Mouse (Mus musculus): Measurements from ENCODE around the gene H1f0. TPM values are rescaled to one million over a fixed set of nuclear protein-coding genes. Genes with fewer than 3 reads are reported as not detected.

Gene H1f0
- polyA plus RNA-seq, 1 experiment from 2014 or later, result 238 TPM

- H3K36me3 ChIP-seq (ENCODE audit: control insufficient read depth, insufficient read depth, low read length), result peaks cover 62% of the 10 kb centered on the region
- H3K9me3 ChIP-seq (replicated peaks; ENCODE audit: control insufficient read depth, low read length), result no peaks in the 10 kb centered on the region
- peak overlapping the region; percentile 75; the same call in 1 of the 2 replicates for H3K27ac ChIP-seq (ENCODE audit: low read depth, low read length)
- H3K4me3 ChIP-seq (ENCODE audit: low read depth, low read length), result no peak overlapping the region
- no peak overlapping the region for H3K4me2 ChIP-seq (ENCODE audit: low read length)
- H3K27me3 ChIP-seq (replicated peaks; ENCODE audit: control insufficient read depth, insufficient read depth, low read length), result no peaks in the 10 kb centered on the region
- WGBS, result 90% methylated on average over 14 of the region's 14 CpGs
- no peak for ATAC-seq
- no peak for DNase-seq (ENCODE audit: low spot score)
- peaks cover 9% of the 10 kb centered on the region; the same call in 1 of the 2 replicates for H3K4me1 ChIP-seq (ENCODE audit: control insufficient read depth, insufficient read depth, low read length)
- no peak overlapping the region for H3K9ac ChIP-seq (ENCODE audit: low read length)
These were observed 38.8 kb upstream of the H1f0 start for GRCm38 (mm10) chr15:78989152-78990092.

- Histone ChIP-seq H3K4me3 (ENCODE audit: low read depth, low read length) (no peak overlapping the region), H3K36me3 (ENCODE audit: control insufficient read depth, insufficient read depth, low read length) (peaks cover 69% of the 10 kb centered on the region), H3K9me3 (replicated peaks; ENCODE audit: control insufficient read depth, low read length) (no peaks in the 10 kb centered on the region)
These were observed 38.2 kb upstream of the H1f0 start for GRCm38 (mm10) chr15:78990093-78990463.

DNA sequence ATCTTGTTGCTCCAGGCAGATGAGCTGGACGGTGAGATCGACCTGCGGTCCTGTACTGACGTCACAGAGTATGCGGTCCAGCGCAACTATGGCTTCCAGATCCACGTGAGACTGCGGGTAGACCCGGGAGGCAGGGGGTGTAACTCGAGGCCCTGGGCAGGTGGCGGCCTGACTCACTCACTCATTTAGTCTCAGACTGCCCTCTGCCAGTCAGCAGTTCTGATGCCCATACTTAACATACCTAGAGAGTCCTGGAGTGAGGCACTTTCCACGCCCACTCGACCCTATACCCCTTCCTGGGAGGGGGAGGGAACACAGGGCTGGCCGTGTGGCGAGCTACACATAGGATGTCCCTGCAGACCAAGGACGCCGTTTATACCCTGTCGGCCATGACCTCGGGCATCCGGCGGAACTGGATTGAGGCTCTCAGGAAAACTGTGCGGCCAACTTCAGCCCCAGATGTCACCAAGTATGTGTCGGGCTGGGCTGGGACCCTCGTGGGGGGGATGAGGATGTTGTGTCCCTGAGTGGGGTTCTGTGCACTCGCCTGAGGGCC lies 37.2 kb upstream of the H1f0 start:
- Histone ChIP-seq H3K27ac (ENCODE audit: low read depth, low read length) (no peak overlapping the region), H3K9ac (ENCODE audit: low read length) (no peak overlapping the region), H3K9me3 (replicated peaks; ENCODE audit: control insufficient read depth, low read length) (no peaks in the 10 kb centered on the region), H3K36me3 (ENCODE audit: control insufficient read depth, insufficient read depth, low read length) (peaks cover 76% of the 10 kb centered on the region), H3K4me3 (ENCODE audit: low read depth, low read length) (no peak overlapping the region), H3K4me1 (ENCODE audit: control insufficient read depth, insufficient read depth, low read length) (peaks cover 9% of the 10 kb centered on the region; the same call in 1 of the 2 replicates), H3K4me2 (ENCODE audit: low read length) (no peak overlapping the region), H3K27me3 (replicated peaks; ENCODE audit: control insufficient read depth, insufficient read depth, low read length) (no peaks in the 10 kb centered on the region)
- DNase-seq (ENCODE audit: low spot score) (no peak), ATAC-seq (no peak)
- 92% methylated on average over 25 of the region's 25 CpGs for WGBS

More at GRCm38 (mm10) chr15:78990093-78990463, 38.2 kb upstream of the H1f0 start:
- Histone ChIP-seq H3K9ac (ENCODE audit: low read length) (no peak overlapping the region), H3K27ac (ENCODE audit: low read depth, low read length) (no peak overlapping the region), H3K4me2 (ENCODE audit: low read length) (no peak overlapping the region), H3K27me3 (replicated peaks; ENCODE audit: control insufficient read depth, insufficient read depth, low read length) (no peaks in the 10 kb centered on the region), H3K4me1 (ENCODE audit: control insufficient read depth, insufficient read depth, low read length) (peaks cover 9% of the 10 kb centered on the region; the same call in 1 of the 2 replicates)
- DNase-seq (ENCODE audit: low spot score) (no peak), ATAC-seq (no peak)
- 96% methylated on average over 9 of the region's 9 CpGs for WGBS

DNA sequence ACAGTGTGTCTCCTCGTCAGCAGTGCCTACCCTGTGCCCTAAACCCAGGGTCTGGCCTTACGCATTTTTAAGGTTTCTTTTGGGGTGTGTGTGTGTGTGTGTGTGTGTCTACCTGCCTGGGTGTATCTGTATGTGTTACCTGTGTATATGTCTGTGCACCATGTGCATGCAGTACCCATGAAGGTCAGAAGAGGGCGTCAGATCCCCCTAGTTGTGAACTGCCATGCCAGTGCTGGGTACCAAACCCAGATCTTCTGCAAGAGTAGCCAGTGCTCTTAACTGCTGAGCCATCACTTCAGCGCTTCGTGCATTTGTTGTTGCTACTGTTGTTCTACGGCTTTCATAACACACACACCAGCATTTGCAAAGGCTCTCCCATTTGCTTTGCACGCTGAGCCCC lies 36.0 kb upstream of the H1f0 start:
- Histone ChIP-seq H3K36me3 (ENCODE audit: control insufficient read depth, insufficient read depth, low read length) (peaks cover 79% of the 10 kb centered on the region), H3K27ac (ENCODE audit: low read depth, low read length) (no peak overlapping the region), H3K4me2 (ENCODE audit: low read length) (no peak overlapping the region), H3K4me3 (ENCODE audit: low read depth, low read length) (no peak overlapping the region), H3K9ac (ENCODE audit: low read length) (no peak overlapping the region), H3K27me3 (replicated peaks; ENCODE audit: control insufficient read depth, insufficient read depth, low read length) (no peaks in the 10 kb centered on the region), H3K9me3 (replicated peaks; ENCODE audit: control insufficient read depth, low read length) (no peaks in the 10 kb centered on the region), H3K4me1 (ENCODE audit: control insufficient read depth, insufficient read depth, low read length) (peaks cover 9% of the 10 kb centered on the region; the same call in 1 of the 2 replicates)
- ATAC-seq (no peak), DNase-seq (ENCODE audit: low spot score) (no peak)
- 93% methylated on average over 7 of the region's 7 CpGs for WGBS

- ATAC-seq, result no peak
- H3K27me3 ChIP-seq (replicated peaks; ENCODE audit: control insufficient read depth, insufficient read depth, low read length), result no peaks in the 10 kb centered on the region
- peaks cover 8% of the 10 kb centered on the region; the same call in 1 of the 2 replicates for H3K4me1 ChIP-seq (ENCODE audit: control insufficient read depth, insufficient read depth, low read length)
- H3K4me3 ChIP-seq (ENCODE audit: low read depth, low read length), result no peak overlapping the region
- no peaks in the 10 kb centered on the region for H3K9me3 ChIP-seq (replicated peaks; ENCODE audit: control insufficient read depth, low read length)
- no peak overlapping the region for H3K9ac ChIP-seq (ENCODE audit: low read length)
- H3K36me3 ChIP-seq (ENCODE audit: control insufficient read depth, insufficient read depth, low read length), result peaks cover 79% of the 10 kb centered on the region
- H3K4me2 ChIP-seq (ENCODE audit: low read length), result no peak overlapping the region
- H3K27ac ChIP-seq (ENCODE audit: low read depth, low read length), result no peak overlapping the region
- no peak for DNase-seq (ENCODE audit: low spot score)
- WGBS, result 99% methylated on average over 24 of the region's 24 CpGs
These were observed 35.3 kb upstream of the H1f0 start for GRCm38 (mm10) chr15:78992925-78993324.

DNA sequence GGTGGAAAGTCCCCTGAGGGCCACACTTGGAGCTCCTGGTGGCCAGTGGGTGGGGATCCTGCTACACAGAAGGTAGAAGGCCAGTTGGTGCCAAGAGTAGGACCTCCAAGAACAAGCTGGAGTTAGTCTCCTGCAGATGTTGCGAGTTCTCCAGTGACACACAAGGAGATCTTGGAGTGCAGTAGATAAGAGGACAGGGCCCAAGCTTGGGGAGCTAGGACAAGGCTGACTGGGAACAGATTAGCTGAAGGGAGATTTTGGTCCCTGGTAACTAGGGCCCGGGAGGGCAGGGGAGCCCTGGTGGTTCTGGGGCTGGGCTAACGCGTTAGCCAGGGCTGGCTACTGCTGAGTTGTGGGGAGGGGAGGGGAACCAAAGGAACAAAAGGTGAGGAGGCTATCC lies 32.3 kb upstream of the H1f0 start:
- 95% methylated on average over 4 of the region's 4 CpGs for WGBS

DNA sequence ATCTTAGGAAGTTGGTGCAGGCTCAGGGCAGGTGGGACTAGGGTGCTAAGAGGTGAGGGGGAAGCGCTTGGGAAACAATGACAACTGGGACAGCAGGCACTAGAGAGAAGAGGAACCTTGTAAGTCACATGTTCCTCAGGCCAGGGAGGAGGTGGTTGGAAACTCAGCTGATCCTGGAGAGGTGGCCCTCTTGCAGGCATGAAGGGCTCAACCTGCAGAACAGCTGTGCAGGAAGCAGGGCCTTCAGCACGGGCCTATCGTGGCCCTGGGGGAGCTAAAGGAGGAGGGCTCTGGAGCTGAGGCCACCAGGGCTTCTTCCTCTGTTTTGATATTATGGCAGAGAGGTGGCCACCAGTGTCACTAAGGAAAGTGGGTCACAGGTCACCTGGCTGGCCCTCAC lies 31.6 kb upstream of the H1f0 start:
- Histone ChIP-seq H3K9ac (ENCODE audit: low read length) (no peak overlapping the region), H3K9me3 (replicated peaks; ENCODE audit: control insufficient read depth, low read length) (no peaks in the 10 kb centered on the region), H3K27ac (ENCODE audit: low read depth, low read length) (no peak overlapping the region), H3K36me3 (ENCODE audit: control insufficient read depth, insufficient read depth, low read length) (peaks cover 73% of the 10 kb centered on the region), H3K27me3 (replicated peaks; ENCODE audit: control insufficient read depth, insufficient read depth, low read length) (no peaks in the 10 kb centered on the region), H3K4me3 (ENCODE audit: low read depth, low read length) (no peak overlapping the region), H3K4me2 (ENCODE audit: low read length) (no peak overlapping the region), H3K4me1 (ENCODE audit: control insufficient read depth, insufficient read depth, low read length) (no peaks in the 10 kb centered on the region)
- WGBS, result 83% methylated on average over 3 of the region's 3 CpGs
- DNase-seq (ENCODE audit: low spot score), result no peak
- ATAC-seq, result no peak

More for the DNA sequence above, 32.3 kb upstream of the H1f0 start:
- Histone ChIP-seq H3K36me3 (ENCODE audit: control insufficient read depth, insufficient read depth, low read length) (peaks cover 73% of the 10 kb centered on the region), H3K27ac (ENCODE audit: low read depth, low read length) (no peak overlapping the region), H3K4me2 (ENCODE audit: low read length) (no peak overlapping the region), H3K9me3 (replicated peaks; ENCODE audit: control insufficient read depth, low read length) (no peaks in the 10 kb centered on the region), H3K27me3 (replicated peaks; ENCODE audit: control insufficient read depth, insufficient read depth, low read length) (no peaks in the 10 kb centered on the region), H3K4me3 (ENCODE audit: low read depth, low read length) (no peak overlapping the region), H3K4me1 (ENCODE audit: control insufficient read depth, insufficient read depth, low read length) (no peaks in the 10 kb centered on the region), H3K9ac (ENCODE audit: low read length) (no peak overlapping the region)
- ATAC-seq, result no peak
- DNase-seq (ENCODE audit: low spot score), result no peak

DNA sequence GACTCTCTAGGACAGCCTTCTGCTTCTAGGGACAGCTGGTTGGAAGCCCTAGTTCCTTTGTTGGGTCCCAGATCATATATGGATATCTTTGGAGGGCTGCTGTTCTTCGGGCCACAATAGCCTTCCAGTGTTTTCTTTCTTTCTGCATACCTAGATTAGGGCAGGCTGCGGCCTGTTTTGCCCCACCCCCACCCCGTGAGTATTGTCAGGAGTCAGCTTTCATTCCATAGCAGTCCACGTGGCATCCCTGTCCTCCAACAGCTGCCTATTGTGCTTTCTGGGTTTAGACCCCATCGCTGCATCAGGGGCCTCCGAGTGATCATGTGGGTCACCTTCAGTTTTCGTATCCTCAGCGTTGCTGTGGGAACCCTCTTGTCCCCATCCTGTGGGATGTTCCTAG lies 29.9 kb upstream of the H1f0 start:
- DNase-seq (ENCODE audit: low spot score) (no peak), ATAC-seq (no peak)
- WGBS, result 61% methylated on average over 8 of the region's 8 CpGs
- no peak overlapping the region for H3K9ac ChIP-seq (ENCODE audit: low read length)
- H3K27ac ChIP-seq (ENCODE audit: low read depth, low read length), result no peak overlapping the region
- no peak overlapping the region for H3K4me2 ChIP-seq (ENCODE audit: low read length)
- H3K9me3 ChIP-seq (replicated peaks; ENCODE audit: control insufficient read depth, low read length), result no peaks in the 10 kb centered on the region
- no peak overlapping the region for H3K4me3 ChIP-seq (ENCODE audit: low read depth, low read length)
- peaks cover 73% of the 10 kb centered on the region for H3K36me3 ChIP-seq (ENCODE audit: control insufficient read depth, insufficient read depth, low read length)
- no peaks in the 10 kb centered on the region for H3K27me3 ChIP-seq (replicated peaks; ENCODE audit: control insufficient read depth, insufficient read depth, low read length)
- no peaks in the 10 kb centered on the region for H3K4me1 ChIP-seq (ENCODE audit: control insufficient read depth, insufficient read depth, low read length)

GRCm38 (mm10) chr15:78999586-78999985 lies 28.7 kb upstream of the H1f0 start:
- DNase-seq (ENCODE audit: low spot score) (no peak), ATAC-seq (no peak)
- Histone ChIP-seq H3K4me1 (ENCODE audit: control insufficient read depth, insufficient read depth, low read length) (no peaks in the 10 kb centered on the region), H3K9ac (ENCODE audit: low read length) (no peak overlapping the region), H3K9me3 (replicated peaks; ENCODE audit: control insufficient read depth, low read length) (no peaks in the 10 kb centered on the region), H3K4me3 (ENCODE audit: low read depth, low read length) (no peak overlapping the region), H3K27me3 (replicated peaks; ENCODE audit: control insufficient read depth, insufficient read depth, low read length) (no peaks in the 10 kb centered on the region), H3K27ac (ENCODE audit: low read depth, low read length) (no peak overlapping the region), H3K4me2 (ENCODE audit: low read length) (no peak overlapping the region), H3K36me3 (ENCODE audit: control insufficient read depth, insufficient read depth, low read length) (peaks cover 73% of the 10 kb centered on the region)
- WGBS, result 88% methylated on average over 11 of the region's 11 CpGs

Measured in forebrain, embryonic 14.5 days (tissue).